Mouse (Mus musculus) heart, postnatal 10 days (tissue): ENCODE data around the gene Gm45785. TPM values are rescaled to one million over a fixed set of nuclear protein-coding genes. Genes with fewer than 3 reads are reported as not detected.

Experiments used
- DNase-seq, 2 experiments: peaks; one replicate each; pipeline ENCODE4 v3.0.0; 2021
- intact Hi-C: fragments of 180-260 bp; cut with DNase I; formaldehyde crosslinking; loops from one replicate; pipeline ENCODE4 v1.15.1; 2025
- total RNA-seq, 2 experiments: library from RNA; stranded (reverse); gene quantifications; 2 replicates each; pipeline ENCODE4 v1.2.3; 2021

Gene Gm45785
- total RNA-seq, 2 experiments from 2014 or later, result not detected

DNA sequence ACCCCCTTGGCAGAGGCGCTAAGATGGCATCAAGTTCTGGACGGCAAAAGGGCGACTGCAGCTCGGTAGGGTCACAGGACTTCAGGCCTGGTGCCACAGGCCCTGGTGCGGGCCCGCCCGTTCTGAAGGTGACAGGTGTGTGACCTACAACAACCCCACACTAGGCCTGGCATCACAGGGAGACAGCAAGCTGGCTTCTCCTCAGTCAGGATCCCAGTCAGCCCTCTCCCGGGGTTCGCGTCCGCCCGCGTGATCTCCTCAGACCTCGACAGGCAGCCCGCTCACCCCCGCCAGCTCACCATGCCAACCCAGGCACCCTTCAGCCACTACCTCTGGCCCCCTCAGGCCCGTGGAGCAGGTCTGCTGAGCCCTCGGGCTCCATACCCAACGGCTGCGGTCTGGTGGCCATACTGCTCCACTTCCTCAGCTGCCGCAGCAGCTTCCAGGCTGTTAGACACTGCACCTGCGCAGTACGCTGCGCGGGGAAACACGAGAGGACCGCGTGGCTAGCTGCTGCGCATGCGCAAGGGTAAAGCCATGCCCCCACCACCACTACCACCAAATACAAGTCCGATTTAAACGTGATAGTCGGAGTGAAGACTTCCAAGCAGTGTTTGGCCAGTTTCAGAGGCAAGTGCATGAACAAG, 68.6 kb downstream of the Gm45785 start, which contains the start of gene Syce1:
Gene Syce1 (minus strand): TSS at position 447 of the 647 bp plus-strand sequence.
- intact Hi-C loops, result no loop called here
- no peak for DNase-seq

DNA sequence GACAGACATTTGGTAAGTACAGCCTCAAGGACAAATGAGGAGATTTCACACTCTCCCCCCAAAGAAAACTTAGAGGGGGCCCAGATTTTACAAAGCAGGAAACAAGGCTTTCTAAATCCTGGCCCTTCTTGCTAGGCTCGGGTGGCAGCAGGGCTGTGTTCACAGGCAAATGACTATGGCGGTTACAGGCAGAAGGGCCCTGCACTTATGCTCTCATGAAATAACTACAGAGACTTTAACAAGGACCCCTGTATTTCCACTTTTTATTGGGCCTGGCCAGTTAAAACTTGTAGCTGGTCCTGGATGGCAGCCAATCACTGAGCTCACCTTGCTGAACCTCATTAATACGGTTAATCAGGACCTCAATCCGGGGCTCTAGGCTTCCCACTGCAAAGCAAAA, 75.6 kb downstream of the Gm45785 start:
- intact Hi-C loops, result no loop called here
- no peak for DNase-seq

Other genes starting within 250 kb of the Gm45785 start
- gene Olfr61, start 227.4 kb downstream of the Gm45785 start, total RNA-seq, result not detected
- not detected for gene Olfr53, start 209.9 kb downstream of the Gm45785 start, total RNA-seq
- gene Olfr539, start 196.4 kb downstream of the Gm45785 start, total RNA-seq, result not detected
- not detected for gene Olfr45, start 174.4 kb downstream of the Gm45785 start, total RNA-seq
- gene Olfr541, start 159.1 kb downstream of the Gm45785 start, total RNA-seq, result not detected
- gene Cyp2e1, start 92.6 kb downstream of the Gm45785 start, total RNA-seq, result under 1 TPM; 0.24 to 0.47 TPM
- gene Syce1, start 68.5 kb downstream of the Gm45785 start, total RNA-seq, result not detected
- gene Zfp941, start 34.2 kb downstream of the Gm45785 start, total RNA-seq, result under 1 TPM; 0.45 to 0.47 TPM
- not detected for gene Urah, start 21.3 kb downstream of the Gm45785 start, total RNA-seq
- 10 to 100 TPM; 19.6 to 23.6 TPM for gene Scgb1c1, start 10.8 kb downstream of the Gm45785 start, total RNA-seq
- not detected for gene Odf3, start 8.5 kb downstream of the Gm45785 start, total RNA-seq
- 10 to 100 TPM; 27.0 to 29.8 TPM for gene Ric8a, start 626 bp upstream of the Gm45785 start, total RNA-seq
- gene Bet1l, start 1.2 kb upstream of the Gm45785 start, total RNA-seq, result 10 to 100 TPM; 13.1 to 15.9 TPM
- gene Psmd13, start 25.6 kb upstream of the Gm45785 start, total RNA-seq, result 100 to 1,000 TPM; 111 to 114 TPM
- 10 to 100 TPM; 53.4 to 58.2 TPM for gene Sirt3, start 26.0 kb upstream of the Gm45785 start, total RNA-seq
- 1,000 to 10,000 TPM; 1,771 to 1,883 TPM for gene Cox8b, start 44.1 kb upstream of the Gm45785 start, total RNA-seq
- not detected for gene Nlrp6, start 64.6 kb upstream of the Gm45785 start, total RNA-seq
- gene Pgghg, start 85.1 kb upstream of the Gm45785 start, total RNA-seq, result 1 to 10 TPM; 7.7 to 8.6 TPM
- 1 to 10 TPM in 1 of 2 experiments, not detected in 1; 1.1 TPM for gene Ifitm5, start 94.0 kb upstream of the Gm45785 start, total RNA-seq
- gene Gm45717, start 99.6 kb upstream of the Gm45785 start, total RNA-seq, result not detected
- gene Ifitm2, start 99.7 kb upstream of the Gm45785 start, total RNA-seq, result 100 to 1,000 TPM; 168 to 187 TPM
- 1 to 10 TPM; 2.4 to 3.8 TPM for gene Ifitm1, start 110.9 kb upstream of the Gm45785 start, total RNA-seq
- 100 to 1,000 TPM; 104 to 117 TPM for gene Ifitm3, start 154.4 kb upstream of the Gm45785 start, total RNA-seq
- under 1 TPM in 1 of 2 experiments, not detected in 1; 0.69 TPM for gene Ifitm6, start 161.6 kb upstream of the Gm45785 start, total RNA-seq
- not detected for gene Gm17387, start 172.8 kb upstream of the Gm45785 start, total RNA-seq
- gene B4galnt4, start 204.8 kb upstream of the Gm45785 start, total RNA-seq, result under 1 TPM in 1 of 2 experiments, not detected in 1; 0.22 TPM
- under 1 TPM in 1 of 2 experiments, not detected in 1; 0.24 TPM for gene Pkp3, start 221.9 kb upstream of the Gm45785 start, total RNA-seq
- 1 to 10 TPM; 6.7 to 8.2 TPM for gene Sigirr, start 244.2 kb upstream of the Gm45785 start, total RNA-seq